Mouse (Mus musculus): ENCODE results near the gene Mgat4b.
A peak's percentile ranks its signal among the peaks of the same experiment; 100 is the strongest.

The Mgat4b gene

GRCm38 (mm10) chr11:50254010-50254580, 43.4 kb downstream of the Mgat4b start:
- DNase-seq: peak; percentile 80

DNA sequence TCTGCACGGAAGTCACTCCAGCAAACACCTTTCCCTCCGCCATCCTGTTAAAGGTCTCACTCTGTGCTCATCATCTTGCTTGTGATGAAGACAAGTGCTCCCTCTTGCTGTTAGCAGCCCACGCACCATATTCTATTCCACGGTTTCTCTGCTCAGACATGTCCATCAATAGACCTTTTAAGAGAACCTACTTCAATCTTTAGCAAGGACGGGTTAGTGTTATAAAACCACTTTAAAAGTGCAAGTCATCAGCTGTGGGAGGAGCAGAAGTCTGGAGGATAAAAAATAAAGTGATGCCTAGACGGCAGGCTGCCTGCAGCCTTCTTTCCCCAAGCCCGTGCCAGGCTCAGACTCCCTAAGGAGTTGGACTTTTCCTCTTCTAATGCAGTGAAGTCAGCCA, 45.9 kb downstream of the Mgat4b start:
- no peak for DNase-seq

DNA sequence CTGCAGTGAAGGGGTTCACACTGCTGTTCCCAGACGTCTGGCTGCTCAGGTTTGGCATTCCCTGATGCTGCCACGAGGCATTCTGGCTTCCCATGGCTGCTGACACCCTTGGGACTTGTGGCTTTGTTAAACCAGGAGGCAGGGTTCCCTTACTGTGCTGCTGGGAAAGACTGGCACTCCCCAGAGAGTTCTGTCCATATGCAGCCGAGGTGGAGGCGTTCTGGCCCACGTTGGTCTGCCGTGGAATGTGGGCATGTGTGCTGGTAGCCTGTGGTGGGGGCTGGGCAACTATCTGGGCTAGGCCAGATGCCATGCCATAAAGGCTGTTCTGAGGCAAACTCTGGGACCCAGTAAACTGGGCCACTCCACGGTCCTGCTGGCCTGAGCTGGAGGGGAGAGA, 47.6 kb downstream of the Mgat4b start:
- no peak for DNase-seq

DNA sequence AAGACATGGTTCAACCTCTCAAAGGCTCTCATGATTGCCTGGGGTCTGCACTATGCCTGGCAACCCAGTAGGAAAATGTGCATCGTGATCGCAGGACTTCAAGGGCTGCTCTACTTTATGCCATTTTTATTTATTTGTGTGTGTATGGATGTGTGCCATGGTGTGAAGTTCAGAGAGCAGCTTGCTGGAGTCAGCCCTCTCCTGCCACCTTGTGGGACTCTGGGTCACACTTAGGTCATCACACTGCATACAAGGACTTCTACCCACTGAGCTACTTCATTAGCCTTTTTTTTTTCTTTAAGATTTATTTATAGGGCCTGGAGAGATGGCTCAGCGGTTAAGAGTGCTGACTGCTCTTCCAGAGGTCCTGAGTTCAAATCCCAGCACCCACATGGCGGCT, 51.3 kb downstream of the Mgat4b start:
- no peak for DNase-seq

DNA sequence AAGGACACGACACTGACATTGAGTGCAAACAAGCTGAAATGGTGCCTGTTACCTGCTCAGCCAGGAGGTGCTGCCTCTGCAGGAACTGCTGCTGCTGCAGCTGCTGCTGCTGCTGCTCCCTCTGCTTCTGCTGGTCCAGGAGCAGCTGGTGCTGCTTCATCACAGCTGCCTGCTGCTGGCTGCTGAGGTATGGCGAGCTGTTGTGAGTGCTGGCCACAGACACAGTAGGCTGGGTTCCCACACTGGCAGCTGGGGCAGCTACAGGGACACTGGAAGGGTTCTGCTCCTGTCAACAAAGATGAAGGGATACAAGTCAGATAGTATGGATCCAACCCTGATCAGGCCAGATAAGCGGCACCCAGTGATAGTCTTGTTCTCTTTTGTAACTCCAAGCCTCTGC, 52.5 kb downstream of the Mgat4b start:
- no peak for DNase-seq

GRCm38 (mm10) chr11:50265931-50266330, 55.2 kb downstream of the Mgat4b start:
- no peak for DNase-seq

DNA sequence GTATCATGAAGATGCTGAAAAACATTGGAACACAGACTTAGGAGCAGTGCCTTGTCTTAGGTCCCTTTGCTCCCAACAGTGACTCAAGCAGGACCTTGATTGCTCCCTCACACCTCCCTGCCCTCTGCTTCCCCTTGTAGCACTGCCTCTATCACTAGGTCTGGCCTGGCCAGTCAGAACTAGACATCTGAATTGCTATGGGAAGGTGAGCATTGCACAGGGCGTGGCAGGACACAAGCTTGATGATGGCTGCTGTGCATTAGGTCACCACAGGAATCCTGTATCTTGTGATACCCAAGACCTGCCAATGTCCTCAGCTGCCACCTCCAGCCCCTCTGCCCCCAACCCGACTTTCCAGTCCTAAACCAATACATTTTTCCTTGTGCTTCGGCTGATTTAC, 56.3 kb downstream of the Mgat4b start:
- no peak for DNase-seq

DNA sequence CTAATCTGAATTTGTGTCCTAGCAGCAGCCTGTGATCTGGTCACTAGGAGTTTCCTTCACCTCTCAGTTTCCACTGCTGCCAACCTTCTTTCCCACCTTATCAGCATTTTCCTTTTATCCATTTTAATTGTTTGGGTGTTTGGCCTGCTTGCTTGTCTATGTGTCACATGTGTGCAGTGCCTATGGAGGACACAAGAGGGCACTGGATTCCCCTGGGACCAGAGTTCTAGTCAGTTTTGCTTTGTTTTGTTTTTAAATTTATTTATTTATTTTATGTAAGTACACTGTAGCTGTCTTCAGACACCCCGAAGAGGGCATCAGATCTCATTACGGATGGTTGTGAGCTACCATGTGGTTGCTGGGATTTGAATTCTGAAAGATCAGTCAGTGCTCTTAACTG, 58.5 kb downstream of the Mgat4b start:
- DNase-seq: no peak

DNA sequence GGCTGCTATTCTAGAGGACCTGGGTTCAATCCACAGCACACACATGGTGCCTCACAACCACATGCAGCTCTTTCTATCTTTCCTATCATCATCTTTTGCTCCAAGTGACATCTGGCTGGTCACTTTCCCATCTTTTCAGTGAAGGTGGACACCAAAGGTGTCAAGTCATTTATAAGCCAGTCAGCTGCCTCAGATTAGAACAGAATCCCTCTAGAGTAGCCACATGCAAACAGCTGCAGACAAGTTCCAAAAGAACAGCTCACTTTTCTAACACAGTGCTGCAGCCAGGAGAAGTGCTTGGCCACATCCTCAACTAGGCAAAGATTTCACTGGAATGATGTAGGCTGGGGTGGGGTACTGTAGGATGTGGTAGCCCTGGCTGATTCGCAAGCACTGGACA, 59.2 kb downstream of the Mgat4b start:
- DNase-seq: no peak

DNA sequence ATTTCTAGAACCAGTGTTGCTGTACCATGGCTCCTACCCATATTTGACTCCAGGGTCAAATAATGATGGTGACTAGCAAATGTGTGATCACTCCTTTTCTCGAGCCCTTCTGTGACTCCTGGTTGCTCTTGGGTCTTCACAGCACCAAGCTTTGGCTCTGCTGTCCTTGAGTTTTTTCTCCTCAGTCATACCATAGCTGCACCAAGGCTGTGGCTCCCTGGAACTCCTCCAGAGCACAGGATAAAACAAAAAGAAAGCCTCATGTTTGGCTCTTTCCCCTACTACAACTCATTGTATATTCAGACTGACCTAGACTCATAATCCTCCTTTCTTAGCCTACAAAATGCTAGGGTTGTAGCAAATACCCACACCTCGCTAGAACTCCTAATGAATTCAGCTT, 62.1 kb downstream of the Mgat4b start:
- no peak for DNase-seq

DNA sequence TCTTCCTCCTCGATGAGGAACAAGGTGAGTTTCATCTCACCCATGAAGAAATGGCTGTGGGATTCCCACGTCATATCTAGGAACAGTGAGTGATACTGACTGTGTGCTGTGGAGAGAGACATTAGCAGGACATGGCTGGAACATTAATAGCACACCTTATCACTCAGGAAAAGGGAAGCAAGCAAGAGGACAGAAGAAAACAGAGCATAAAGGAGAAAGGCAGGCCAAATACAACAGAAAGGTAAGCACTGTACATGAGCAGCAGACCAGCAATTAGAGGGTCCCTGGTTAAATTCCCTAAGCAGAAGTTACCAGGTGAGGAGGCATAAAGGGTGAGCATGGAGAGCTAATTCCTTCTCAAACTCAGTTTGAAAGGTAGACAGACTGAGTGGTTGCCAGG, 64.4 kb downstream of the Mgat4b start:
- no peak for DNase-seq

- peak; percentile 36 for DNase-seq
Measured at GRCm38 (mm10) chr11:50275568-50276151, 65.0 kb downstream of the Mgat4b start.

GRCm38 (mm10) chr11:50277025-50277424, 66.3 kb downstream of the Mgat4b start:
- no peak for DNase-seq

DNA sequence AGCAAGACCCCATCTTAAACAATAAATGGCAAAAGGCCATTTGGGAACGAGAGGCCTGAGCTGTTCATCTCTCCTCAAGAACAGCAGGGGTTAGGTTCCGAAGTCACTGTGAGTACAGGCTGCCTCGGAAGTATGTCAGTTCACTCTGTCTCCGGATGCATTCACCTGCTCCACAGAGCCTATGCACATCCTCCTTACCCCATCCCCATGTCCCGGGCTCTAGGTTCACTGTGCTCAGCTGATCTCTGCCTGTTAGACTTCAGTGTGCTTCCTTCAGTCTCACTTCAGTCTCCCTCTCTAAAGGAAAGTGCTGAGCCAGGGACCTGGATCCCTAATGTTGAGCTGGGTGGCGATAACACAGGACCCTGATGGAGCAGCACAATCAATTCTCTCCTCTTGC, 67.0 kb downstream of the Mgat4b start:
- DNase-seq: no peak

DNA sequence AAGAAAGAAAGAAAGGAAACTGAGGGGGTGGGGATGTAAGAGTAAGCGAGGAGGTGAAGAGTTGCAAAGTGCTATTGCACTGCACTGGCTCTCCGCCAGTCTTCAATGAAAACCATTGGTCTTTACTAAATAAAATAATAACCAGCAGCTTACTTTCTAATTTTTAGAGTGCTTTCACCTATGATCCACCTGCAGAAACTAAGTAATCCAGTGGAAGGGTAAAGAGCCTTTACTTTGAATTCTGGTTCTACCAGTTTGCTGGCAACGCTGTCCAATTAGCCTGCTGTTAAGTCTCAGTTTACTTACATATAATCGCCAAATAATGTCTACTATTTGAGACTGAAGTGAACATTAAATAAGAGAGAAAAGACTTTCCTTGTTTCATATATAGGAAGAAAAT, 68.3 kb downstream of the Mgat4b start:
- no peak for DNase-seq

DNA sequence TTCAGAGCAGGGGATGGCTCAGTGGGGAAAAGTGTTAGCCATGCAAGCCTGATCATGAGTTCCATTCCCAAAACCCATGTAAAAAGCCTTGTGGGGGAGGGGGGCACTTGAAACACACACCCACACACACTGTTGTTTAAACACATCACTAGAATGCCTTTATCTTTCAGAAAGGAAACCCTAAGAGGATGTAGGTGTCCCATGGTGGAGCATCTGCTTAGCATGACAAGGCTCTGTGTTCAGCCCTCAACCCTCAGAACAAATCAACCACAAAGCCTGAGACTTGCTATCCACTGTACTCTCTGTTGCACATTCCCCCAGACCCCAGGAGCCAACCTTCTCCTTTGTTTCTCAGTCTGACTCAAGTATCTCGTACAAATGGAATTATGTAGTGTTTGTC, 69.4 kb downstream of the Mgat4b start:
- DNase-seq: no peak
